Mouse (Mus musculus): ENCODE data around the gene Bpgm.

GRCm38 (mm10) chr6:34474031-34474430 is 2.0 kb upstream of the Bpgm start:
- TF ChIP-seq EP300 (optimal IDR thresholded peaks at IDR 0.05) (no peak), CTCF (IDR thresholded peaks at IDR 0.05; ENCODE audit: low read depth) (peak; percentile 49)

Data from stomach, postnatal 0 days (tissue).